Mouse (Mus musculus) right cerebral cortex, adult 18-20 months (tissue): ENCODE results near the gene Smarcd1.

Source experiments
- DNase-seq: peaks from one replicate; pipeline ENCODE4 v3.0.0; 2022; ENCODE audit warnings: mixed read lengths

Gene Smarcd1

DNA sequence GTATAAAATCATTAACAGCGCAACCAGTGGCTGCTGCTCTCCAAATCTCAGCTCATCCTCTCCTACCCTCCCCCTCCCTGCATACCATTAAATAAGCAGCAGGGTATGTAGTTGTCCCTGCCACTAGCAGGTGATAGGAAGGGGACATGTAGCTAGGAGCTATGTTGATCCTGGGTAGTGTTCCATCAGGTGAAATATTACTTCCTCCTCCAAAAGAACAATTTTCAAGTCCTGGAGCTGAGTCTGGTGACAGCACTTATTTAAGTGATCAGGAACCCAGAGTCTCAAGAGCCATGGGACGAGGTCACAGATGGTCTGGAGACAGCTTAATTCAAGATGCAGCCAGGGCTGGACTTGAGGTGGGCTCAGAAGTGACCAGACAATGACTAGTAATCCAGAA is 33.7 kb downstream of the Smarcd1 start:
- DNase-seq: peak; percentile 100

- peak; percentile 44 for DNase-seq
Measured at GRCm38 (mm10) chr15:99736675-99737074, 34.7 kb downstream of the Smarcd1 start.

DNA sequence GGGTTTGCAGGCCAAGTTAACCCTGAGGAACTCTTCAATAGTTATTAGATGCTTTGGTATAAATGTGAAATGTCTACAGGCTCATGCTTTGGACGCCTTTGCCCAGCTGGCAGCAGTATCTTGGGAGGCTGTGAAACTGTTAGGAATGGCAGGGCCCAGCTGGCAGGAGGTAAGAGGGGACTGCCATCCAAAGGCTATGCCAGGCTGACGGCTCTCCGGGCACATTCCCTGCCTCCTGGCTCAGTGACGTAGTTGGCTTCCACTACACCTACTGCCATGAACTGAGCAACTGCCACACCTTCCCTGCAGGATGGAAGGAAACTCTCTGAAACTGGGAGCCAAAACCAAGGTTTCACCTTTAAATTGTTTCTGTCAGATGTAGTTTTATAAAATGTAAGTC is 38.3 kb downstream of the Smarcd1 start:
- no peak for DNase-seq

- DNase-seq: no peak
Measured at GRCm38 (mm10) chr15:99754204-99754603, 52.3 kb downstream of the Smarcd1 start.
